Mouse (Mus musculus) intestine, postnatal 0 days (tissue): ENCODE measurements at regions not wholly inside any gene's neighbourhood (a gene's known extent, or its start where the extent isn't known, plus 50 kb on each side); places are given as distances from the start of the nearest gene placed in this dataset.

Experiments used
- ATAC-seq: fragments of 200-750 bp; cut with Nextera tagmentation; 2 replicates; pipeline ENCODE4 v1.8.0; 2017; ENCODE audit warnings: mild to moderate bottlenecking, moderate TSS enrichment, moderate library complexity
- H3K27ac ChIP-seq: fragments of 300-500 bp; sonication (generic); 2 replicates; pipeline ENCODE4 v1.5.1; 2014; ENCODE audit warnings: mild to moderate bottlenecking, low read depth, low read length, moderate library complexity
- H3K27me3 ChIP-seq: fragments of 300-500 bp; sonication (generic); replicated peaks from 2 replicates; pipeline ENCODE4 v1.6.1; 2014; ENCODE audit warnings: low read length, mixed read lengths; ENCODE audit not compliant: control insufficient read depth, insufficient read depth
- H3K36me3 ChIP-seq: fragments of 300-500 bp; sonication (generic); 2 replicates; pipeline ENCODE4 v1.6.1; 2014; ENCODE audit warnings: mild to moderate bottlenecking, moderate library complexity; ENCODE audit not compliant: control insufficient read depth, insufficient read depth
- H3K4me1 ChIP-seq: fragments of 300-500 bp; sonication (generic); replicated peaks from 2 replicates; pipeline ENCODE4 v1.6.1; 2014; ENCODE audit warnings: antibody characterized with exemption, low read length, mixed read lengths; ENCODE audit not compliant: control insufficient read depth, insufficient read depth
- H3K4me2 ChIP-seq: fragments of 300-500 bp; sonication (generic); replicated peaks from 2 replicates; pipeline ENCODE4 v1.6.1; 2014; ENCODE audit warnings: low read depth, mild to moderate bottlenecking, moderate library complexity
- H3K4me3 ChIP-seq: fragments of 300-500 bp; sonication (generic); 2 replicates; pipeline ENCODE4 v1.5.1; 2014; ENCODE audit warnings: low read depth, low read length
- H3K9ac ChIP-seq: fragments of 300-500 bp; sonication (generic); 2 replicates; pipeline ENCODE4 v1.6.1; 2014; ENCODE audit warnings: mild to moderate bottlenecking, low read depth, low read length
- H3K9me3 ChIP-seq: fragments of 300-500 bp; sonication (generic); 2 replicates; pipeline ENCODE4 v1.6.1; 2016; ENCODE audit warnings: mixed run types; ENCODE audit not compliant: control insufficient read depth
- CTCF ChIP-seq: sonication (generic); IDR thresholded peaks from 2 replicates; pipeline ENCODE4 v1.5.1; 2016; ENCODE audit warnings: low read depth, mild to moderate bottlenecking, control low read depth, antibody characterized with exemption, moderate library complexity
- WGBS: fragments of 180-500 bp; shearing (Covaris S2); extraction: QIAGEN DNeasy Blood & Tissue Kit; methylation state at CpG from one replicate; pipeline ENCODE4 v1.1.7; 2014; 5-methylcytosine and 5-hydroxymethylcytosine counted together

GRCm38 (mm10) chr13:47953776-47954175 lies 307.3 kb upstream of the Id4 start:
- Histone ChIP-seq H3K4me1 (no peaks in the 10 kb centered on the region), H3K27ac (no peak overlapping the region), H3K4me3 (no peak overlapping the region), H3K9ac (no peak overlapping the region), H3K36me3 (no peaks in the 10 kb centered on the region), H3K4me2 (no peak overlapping the region), H3K9me3 (no peaks in the 10 kb centered on the region), H3K27me3 (no peaks in the 10 kb centered on the region)
- TF ChIP-seq CTCF = no peak
- 79% methylated on average over 7 of the region's 7 CpGs for WGBS
- no peak for ATAC-seq

GRCm38 (mm10) chr13:47955504-47955903 lies 305.5 kb upstream of the Id4 start:
- no peak overlapping the region for H3K27ac ChIP-seq
- H3K4me1 ChIP-seq = no peaks in the 10 kb centered on the region
- 70% methylated on average over 10 of the region's 10 CpGs for WGBS
- no peaks in the 10 kb centered on the region for H3K36me3 ChIP-seq
- H3K4me2 ChIP-seq = no peak overlapping the region
- ATAC-seq = no peak
- TF ChIP-seq CTCF = no peak
- no peaks in the 10 kb centered on the region for H3K9me3 ChIP-seq
- no peak overlapping the region for H3K4me3 ChIP-seq
- H3K27me3 ChIP-seq = no peaks in the 10 kb centered on the region
- no peak overlapping the region for H3K9ac ChIP-seq

- H3K4me2 ChIP-seq = no peak overlapping the region
- H3K9ac ChIP-seq = no peak overlapping the region
- no peak for TF ChIP-seq CTCF
- no peak overlapping the region for H3K27ac ChIP-seq
- 88% methylated on average over 11 of the region's 11 CpGs for WGBS
- no peak for ATAC-seq
- no peaks in the 10 kb centered on the region for H3K9me3 ChIP-seq
- no peaks in the 10 kb centered on the region for H3K36me3 ChIP-seq
- H3K4me3 ChIP-seq = no peak overlapping the region
- H3K27me3 ChIP-seq = no peaks in the 10 kb centered on the region
- H3K4me1 ChIP-seq = no peaks in the 10 kb centered on the region
These were observed 303.4 kb upstream of the Id4 start for GRCm38 (mm10) chr13:47957662-47958061.

GRCm38 (mm10) chr13:47974216-47974615 lies 286.8 kb upstream of the Id4 start:
- Histone ChIP-seq H3K4me3 (no peak overlapping the region), H3K9me3 (no peaks in the 10 kb centered on the region), H3K27me3 (no peaks in the 10 kb centered on the region), H3K27ac (no peak overlapping the region), H3K9ac (no peak overlapping the region), H3K36me3 (no peaks in the 10 kb centered on the region), H3K4me1 (no peaks in the 10 kb centered on the region), H3K4me2 (0 out of 2 replicates have a peak overlapping the region, but pooled peaks have one; percentile 17)
- TF ChIP-seq CTCF = no peak
- 14% methylated on average over 12 of the region's 12 CpGs for WGBS
- no peak for ATAC-seq

- Histone ChIP-seq H3K27me3 (no peaks in the 10 kb centered on the region), H3K9me3 (no peaks in the 10 kb centered on the region), H3K9ac (no peak overlapping the region), H3K4me2 (0 out of 2 replicates have a peak overlapping the region, but pooled peaks have one; percentile 17), H3K4me3 (no peak overlapping the region), H3K27ac (no peak overlapping the region), H3K4me1 (no peaks in the 10 kb centered on the region), H3K36me3 (no peaks in the 10 kb centered on the region)
- no peak for ATAC-seq
- WGBS = 74% methylated on average over 16 of the region's 16 CpGs
- no peak for TF ChIP-seq CTCF
These were observed 286.1 kb upstream of the Id4 start for GRCm38 (mm10) chr13:47974756-47975515.

- H3K9me3 ChIP-seq = no peaks in the 10 kb centered on the region
- no peak for TF ChIP-seq CTCF
- no peaks in the 10 kb centered on the region for H3K36me3 ChIP-seq
- WGBS = 63% methylated on average over 5 of the region's 5 CpGs
- H3K27me3 ChIP-seq = no peaks in the 10 kb centered on the region
- no peak overlapping the region for H3K27ac ChIP-seq
- no peak overlapping the region for H3K9ac ChIP-seq
- no peak overlapping the region for H3K4me2 ChIP-seq
- no peak overlapping the region for H3K4me3 ChIP-seq
- ATAC-seq = no peak
- H3K4me1 ChIP-seq = no peaks in the 10 kb centered on the region
These were observed 262.5 kb upstream of the Id4 start for GRCm38 (mm10) chr13:47998495-47998894.
